Mouse (Mus musculus): ENCODE measurements around the gene Use1. TPM values are rescaled to one million over a fixed set of nuclear protein-coding genes. Genes with fewer than 3 reads are reported as not detected.

Use1 gene
- polyA plus RNA-seq, 2 experiments, result 114 to 189 TPM

- ATAC-seq (ENCODE audit: low FRiP score, low read depth), result no peak
- Histone ChIP-seq H3K4me1 (ENCODE audit: control insufficient read depth, insufficient read depth, low read length) (no peaks in the 10 kb centered on the region), H3K9me3 (ENCODE audit: control insufficient read depth, low read length) (no peaks in the 10 kb centered on the region), H3K9ac (ENCODE audit: low read depth, low read length, severe bottlenecking) (no peak overlapping the region), H3K4me2 (replicated peaks; ENCODE audit: low read depth, low read length, severe bottlenecking) (no peak overlapping the region), H3K4me3 (replicated peaks; ENCODE audit: low read length) (no peak overlapping the region), H3K27ac (replicated peaks; ENCODE audit: low read depth, low read length) (no peak overlapping the region), H3K27me3 (ENCODE audit: control insufficient read depth, insufficient read depth, low read length) (no peaks in the 10 kb centered on the region), H3K36me3 (ENCODE audit: control insufficient read depth, insufficient read depth, low read length) (peaks cover 77% of the 10 kb centered on the region)
- 80% methylated on average over 5 of the region's 5 CpGs for WGBS
- DNase-seq (ENCODE audit: low spot score), result peak; percentile 5
- TF ChIP-seq POLR2A (IDR thresholded peaks at IDR 0.05; ENCODE audit: borderline replicate concordance, extremely low read depth, insufficient read depth, insufficient read length), result no peak
Measured at GRCm38 (mm10) chr8:71340625-71341024, 26.0 kb upstream of the Use1 start.

GRCm38 (mm10) chr8:71346581-71346980, 20.1 kb upstream of the Use1 start:
- ATAC-seq (ENCODE audit: low FRiP score, low read depth) (no peak), DNase-seq (ENCODE audit: low spot score) (no peak)
- H3K4me3 ChIP-seq (replicated peaks; ENCODE audit: low read length), result no peak overlapping the region
- H3K27ac ChIP-seq (replicated peaks; ENCODE audit: low read depth, low read length), result no peak overlapping the region
- no peak for TF ChIP-seq POLR2A (IDR thresholded peaks at IDR 0.05; ENCODE audit: borderline replicate concordance, extremely low read depth, insufficient read depth, insufficient read length)
- 40% methylated on average over 1 of the region's 1 CpGs for WGBS
- no peaks in the 10 kb centered on the region for H3K9me3 ChIP-seq (ENCODE audit: control insufficient read depth, low read length)
- no peaks in the 10 kb centered on the region for H3K27me3 ChIP-seq (ENCODE audit: control insufficient read depth, insufficient read depth, low read length)
- peaks cover 87% of the 10 kb centered on the region for H3K36me3 ChIP-seq (ENCODE audit: control insufficient read depth, insufficient read depth, low read length)
- H3K4me1 ChIP-seq (ENCODE audit: control insufficient read depth, insufficient read depth, low read length), result no peaks in the 10 kb centered on the region
- no peak overlapping the region for H3K9ac ChIP-seq (ENCODE audit: low read depth, low read length, severe bottlenecking)
- H3K4me2 ChIP-seq (replicated peaks; ENCODE audit: low read depth, low read length, severe bottlenecking), result no peak overlapping the region

- H3K27me3 ChIP-seq (ENCODE audit: control insufficient read depth, insufficient read depth, low read length), result no peaks in the 10 kb centered on the region
- no peak overlapping the region for H3K9ac ChIP-seq (ENCODE audit: low read depth, low read length, severe bottlenecking)
- ATAC-seq (ENCODE audit: low FRiP score, low read depth) (no peak), DNase-seq (ENCODE audit: low spot score) (no peak)
- no peak for TF ChIP-seq POLR2A (IDR thresholded peaks at IDR 0.05; ENCODE audit: borderline replicate concordance, extremely low read depth, insufficient read depth, insufficient read length)
- H3K4me2 ChIP-seq (replicated peaks; ENCODE audit: low read depth, low read length, severe bottlenecking), result no peak overlapping the region
- H3K36me3 ChIP-seq (ENCODE audit: control insufficient read depth, insufficient read depth, low read length), result peaks cover 94% of the 10 kb centered on the region
- WGBS, result 55% methylated on average over 3 of the region's 3 CpGs
- no peaks in the 10 kb centered on the region for H3K9me3 ChIP-seq (ENCODE audit: control insufficient read depth, low read length)
- no peaks in the 10 kb centered on the region for H3K4me1 ChIP-seq (ENCODE audit: control insufficient read depth, insufficient read depth, low read length)
- H3K27ac ChIP-seq (replicated peaks; ENCODE audit: low read depth, low read length), result no peak overlapping the region
- no peak overlapping the region for H3K4me3 ChIP-seq (replicated peaks; ENCODE audit: low read length)
Measured at GRCm38 (mm10) chr8:71351117-71351516, 15.5 kb upstream of the Use1 start.

- H3K4me1 ChIP-seq (ENCODE audit: control insufficient read depth, insufficient read depth, low read length), result no peaks in the 10 kb centered on the region
- H3K27ac ChIP-seq (replicated peaks; ENCODE audit: low read depth, low read length), result no peak overlapping the region
- no peak overlapping the region for H3K4me2 ChIP-seq (replicated peaks; ENCODE audit: low read depth, low read length, severe bottlenecking)
- peaks cover 94% of the 10 kb centered on the region for H3K36me3 ChIP-seq (ENCODE audit: control insufficient read depth, insufficient read depth, low read length)
- TF ChIP-seq POLR2A (IDR thresholded peaks at IDR 0.05; ENCODE audit: borderline replicate concordance, extremely low read depth, insufficient read depth, insufficient read length), result no peak
- H3K9me3 ChIP-seq (ENCODE audit: control insufficient read depth, low read length), result no peaks in the 10 kb centered on the region
- no peak for DNase-seq (ENCODE audit: low spot score)
- H3K27me3 ChIP-seq (ENCODE audit: control insufficient read depth, insufficient read depth, low read length), result no peaks in the 10 kb centered on the region
- no peak overlapping the region for H3K4me3 ChIP-seq (replicated peaks; ENCODE audit: low read length)
- ATAC-seq (ENCODE audit: low FRiP score, low read depth), result no peak
- H3K9ac ChIP-seq (ENCODE audit: low read depth, low read length, severe bottlenecking), result no peak overlapping the region
- 92% methylated on average over 1 of the region's 1 CpGs for WGBS
Measured at GRCm38 (mm10) chr8:71351520-71351919, 15.1 kb upstream of the Use1 start.

- WGBS, result 85% methylated on average over 3 of the region's 3 CpGs
- Histone ChIP-seq H3K4me1 (ENCODE audit: control insufficient read depth, insufficient read depth, low read length) (no peaks in the 10 kb centered on the region), H3K27me3 (ENCODE audit: control insufficient read depth, insufficient read depth, low read length) (no peaks in the 10 kb centered on the region), H3K4me2 (replicated peaks; ENCODE audit: low read depth, low read length, severe bottlenecking) (no peak overlapping the region), H3K4me3 (replicated peaks; ENCODE audit: low read length) (no peak overlapping the region), H3K9me3 (ENCODE audit: control insufficient read depth, low read length) (no peaks in the 10 kb centered on the region), H3K27ac (replicated peaks; ENCODE audit: low read depth, low read length) (no peak overlapping the region), H3K9ac (ENCODE audit: low read depth, low read length, severe bottlenecking) (no peak overlapping the region), H3K36me3 (ENCODE audit: control insufficient read depth, insufficient read depth, low read length) (peaks cover 82% of the 10 kb centered on the region)
- no peak for DNase-seq (ENCODE audit: low spot score)
- TF ChIP-seq POLR2A (IDR thresholded peaks at IDR 0.05; ENCODE audit: borderline replicate concordance, extremely low read depth, insufficient read depth, insufficient read length), result no peak
- no peak for ATAC-seq (ENCODE audit: low FRiP score, low read depth)
Measured at GRCm38 (mm10) chr8:71358026-71358425, 8.6 kb upstream of the Use1 start.

All from limb, embryonic 14.5 days (tissue).